Mouse (Mus musculus) intestine, postnatal 0 days (tissue): ENCODE results near the gene Rpl21. TPM values are rescaled to one million over a fixed set of nuclear protein-coding genes. Genes with fewer than 3 reads are reported as not detected.

ENCODE experiments used
- ATAC-seq: fragments of 200-750 bp; cut with Nextera tagmentation; 2 replicates; pipeline ENCODE4 v1.8.0; 2017; ENCODE audit warnings: mild to moderate bottlenecking, moderate TSS enrichment, moderate library complexity
- H3K27ac ChIP-seq: fragments of 300-500 bp; sonication (generic); 2 replicates; pipeline ENCODE4 v1.5.1; 2014; ENCODE audit warnings: mild to moderate bottlenecking, low read depth, low read length, moderate library complexity
- H3K27me3 ChIP-seq: fragments of 300-500 bp; sonication (generic); replicated peaks from 2 replicates; pipeline ENCODE4 v1.6.1; 2014; ENCODE audit warnings: low read length, mixed read lengths; ENCODE audit not compliant: control insufficient read depth, insufficient read depth
- H3K36me3 ChIP-seq: fragments of 300-500 bp; sonication (generic); 2 replicates; pipeline ENCODE4 v1.6.1; 2014; ENCODE audit warnings: mild to moderate bottlenecking, moderate library complexity; ENCODE audit not compliant: control insufficient read depth, insufficient read depth
- H3K4me1 ChIP-seq: fragments of 300-500 bp; sonication (generic); replicated peaks from 2 replicates; pipeline ENCODE4 v1.6.1; 2014; ENCODE audit warnings: antibody characterized with exemption, low read length, mixed read lengths; ENCODE audit not compliant: control insufficient read depth, insufficient read depth
- H3K4me2 ChIP-seq: fragments of 300-500 bp; sonication (generic); replicated peaks from 2 replicates; pipeline ENCODE4 v1.6.1; 2014; ENCODE audit warnings: low read depth, mild to moderate bottlenecking, moderate library complexity
- H3K4me3 ChIP-seq: fragments of 300-500 bp; sonication (generic); 2 replicates; pipeline ENCODE4 v1.5.1; 2014; ENCODE audit warnings: low read depth, low read length
- H3K9ac ChIP-seq: fragments of 300-500 bp; sonication (generic); 2 replicates; pipeline ENCODE4 v1.6.1; 2014; ENCODE audit warnings: mild to moderate bottlenecking, low read depth, low read length
- H3K9me3 ChIP-seq: fragments of 300-500 bp; sonication (generic); 2 replicates; pipeline ENCODE4 v1.6.1; 2016; ENCODE audit warnings: mixed run types; ENCODE audit not compliant: control insufficient read depth
- CTCF ChIP-seq: sonication (generic); IDR thresholded peaks from 2 replicates; pipeline ENCODE4 v1.5.1; 2016; ENCODE audit warnings: low read depth, mild to moderate bottlenecking, control low read depth, antibody characterized with exemption, moderate library complexity
- WGBS: fragments of 180-500 bp; shearing (Covaris S2); extraction: QIAGEN DNeasy Blood & Tissue Kit; methylation state at CpG from one replicate; pipeline ENCODE4 v1.1.7; 2014; 5-methylcytosine and 5-hydroxymethylcytosine counted together
- polyA plus RNA-seq: library from polyadenylated mRNA; unstranded; fragments of >200 nt; fragmentation: Nextera tagmentation; extraction: Ambion mirVana; gene quantifications from 2 replicates; pipeline ENCODE4 v1.2.1, GENCODE M21; 2015

Gene Rpl21
- polyA plus RNA-seq, 1 experiment from 2014 or later, result 426 TPM

DNA sequence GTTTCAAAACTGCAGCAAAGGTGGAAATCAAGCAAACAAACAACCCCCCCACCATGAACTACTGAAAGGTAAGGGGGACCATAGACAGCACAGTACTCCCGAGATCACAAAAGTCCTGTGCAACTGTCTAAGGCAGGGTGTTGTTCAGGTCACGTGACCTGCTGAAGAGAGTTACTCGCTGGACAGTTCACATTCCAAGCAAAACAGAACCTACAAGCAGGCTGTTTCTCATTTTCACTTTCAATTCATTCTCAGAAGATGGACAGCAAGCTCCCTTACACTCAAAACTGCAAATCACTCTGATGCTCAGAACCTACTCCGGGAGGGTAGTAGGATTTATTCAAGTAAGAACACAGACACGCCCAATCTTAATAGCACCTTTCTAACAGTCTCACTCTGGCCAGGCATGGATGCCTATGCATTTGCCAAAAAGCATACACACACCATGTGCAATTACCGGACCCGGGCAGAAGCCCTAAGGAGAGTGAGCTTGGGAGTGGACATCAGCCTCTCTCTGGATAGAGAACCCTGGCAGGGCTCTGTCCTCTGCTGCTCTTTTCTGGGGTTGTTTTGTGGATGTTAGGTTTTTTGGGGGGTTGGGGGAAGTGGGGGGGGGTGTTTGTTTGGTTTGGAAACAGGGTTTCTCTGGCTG, 40.4 kb upstream of the Rpl21 start:
- Histone ChIP-seq H3K36me3 (no peaks in the 10 kb centered on the region), H3K4me3 (peak overlapping the region; percentile 99), H3K4me1 (peaks cover 14% of the 10 kb centered on the region), H3K4me2 (peak overlapping the region; percentile 73), H3K9me3 (no peaks in the 10 kb centered on the region), H3K27ac (peak overlapping the region; percentile 65), H3K9ac (0 out of 2 replicates have a peak overlapping the region, but pooled peaks have one; percentile 40), H3K27me3 (no peaks in the 10 kb centered on the region)
- TF ChIP-seq CTCF, result no peak
- WGBS, result 27% methylated on average over 7 of the region's 7 CpGs
- no peak for ATAC-seq

DNA sequence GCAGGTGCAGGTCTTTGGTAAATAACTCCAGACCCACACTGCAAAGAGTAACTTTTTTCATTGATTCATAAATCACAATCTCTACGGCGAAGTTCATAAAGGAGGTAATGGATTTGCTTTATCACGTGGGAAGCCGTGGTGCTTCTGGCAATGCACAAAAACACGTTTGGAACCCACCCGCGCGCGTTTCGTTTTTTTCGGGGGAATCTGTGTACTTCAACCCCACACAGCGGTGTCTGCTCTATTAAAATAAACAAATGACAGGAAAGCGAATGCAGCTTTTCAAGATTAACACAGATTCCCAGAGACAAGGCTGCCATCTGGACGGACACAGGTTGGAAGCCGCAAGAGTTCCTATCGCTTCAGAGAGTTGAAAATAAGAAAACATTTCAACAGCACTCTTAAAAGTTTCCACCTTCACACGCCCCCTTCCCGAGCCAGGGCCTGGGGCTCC, 39.0 kb upstream of the Rpl21 start:
- H3K4me3 ChIP-seq, result peak overlapping the region; percentile 99
- TF ChIP-seq CTCF, result no peak
- H3K4me1 ChIP-seq, result peaks cover 14% of the 10 kb centered on the region
- H3K9ac ChIP-seq, result peak overlapping the region; percentile 95
- H3K9me3 ChIP-seq, result no peaks in the 10 kb centered on the region
- no peaks in the 10 kb centered on the region for H3K36me3 ChIP-seq
- no peaks in the 10 kb centered on the region for H3K27me3 ChIP-seq
- ATAC-seq, result no peak
- H3K4me2 ChIP-seq, result peak overlapping the region; percentile 73
- H3K27ac ChIP-seq, result peak overlapping the region; percentile 93
- under 1% methylated on average over 18 of the region's 18 CpGs for WGBS

DNA sequence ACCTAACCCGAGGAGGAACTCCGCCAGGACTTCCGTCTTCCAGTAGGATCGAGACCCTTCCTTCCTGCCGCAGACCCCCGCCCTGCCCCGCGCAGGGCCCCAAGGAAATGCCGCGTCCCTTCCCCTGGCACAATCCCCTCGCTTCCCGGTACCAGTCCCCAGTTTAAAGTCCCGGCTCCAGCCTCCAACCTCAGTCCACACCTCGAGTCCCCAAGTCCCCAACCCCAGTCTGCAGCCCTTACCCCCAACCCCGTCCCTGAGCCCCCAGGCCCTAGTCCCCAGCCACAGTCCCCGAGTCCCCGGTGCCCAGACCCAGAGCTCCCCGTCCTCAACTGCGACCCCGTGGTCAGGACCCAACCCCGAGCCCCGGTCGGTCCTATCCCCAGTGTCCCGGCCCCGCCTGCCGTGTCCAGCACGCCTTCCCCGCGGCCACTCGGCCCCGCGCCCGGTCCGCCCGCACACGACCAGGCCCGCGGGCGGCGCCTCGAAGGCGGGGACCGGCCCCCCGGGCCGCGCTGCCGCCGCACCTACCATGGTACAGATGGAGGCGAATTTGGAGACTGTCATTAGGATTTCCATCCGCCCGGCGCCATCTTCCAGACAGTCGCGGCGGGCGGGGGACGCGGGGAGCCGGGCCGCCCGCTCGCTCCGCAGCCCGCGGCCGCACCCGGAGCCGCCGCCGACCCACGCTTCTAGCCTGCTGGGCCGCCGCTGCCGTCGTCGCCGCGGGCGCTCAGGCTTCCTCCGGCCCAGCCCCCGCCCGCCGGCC, 38.4 kb upstream of the Rpl21 start:
- no peak for TF ChIP-seq CTCF
- H3K4me2 ChIP-seq, result peak overlapping the region; percentile 73
- under 1% methylated on average over 63 of the region's 83 CpGs for WGBS
- H3K4me3 ChIP-seq, result peak overlapping the region; percentile 99
- H3K27me3 ChIP-seq, result no peaks in the 10 kb centered on the region
- no peaks in the 10 kb centered on the region for H3K36me3 ChIP-seq
- peak overlapping the region; percentile 95 for H3K9ac ChIP-seq
- peak overlapping the region; percentile 93 for H3K27ac ChIP-seq
- no peaks in the 10 kb centered on the region for H3K9me3 ChIP-seq
- ATAC-seq, result peak; percentile 37
- H3K4me1 ChIP-seq, result peaks cover 14% of the 10 kb centered on the region

DNA sequence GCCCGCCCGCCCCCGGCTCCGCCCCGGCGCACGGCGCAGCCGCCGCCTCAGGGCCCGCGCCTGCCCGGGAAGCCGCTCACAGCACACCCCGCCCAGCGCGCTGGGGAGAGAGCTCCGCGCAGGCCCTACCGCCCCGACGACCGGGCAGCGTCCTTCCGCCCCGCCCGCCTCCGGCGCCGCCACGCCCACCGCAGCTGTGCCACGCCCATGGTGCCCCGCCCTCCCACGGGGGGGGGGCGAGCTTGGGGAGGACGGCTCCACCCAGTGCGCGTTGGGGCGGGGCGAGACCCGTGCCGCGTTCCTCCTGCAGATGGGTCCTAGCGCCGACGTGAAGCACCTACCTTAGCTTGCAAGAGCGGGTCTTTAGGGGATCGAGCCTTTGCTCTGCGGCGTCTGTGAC, 37.8 kb upstream of the Rpl21 start, which contains the start of gene Usp12:
Gene Usp12 (minus strand): TSS at position 154 of the 400 bp plus-strand sequence.
- H3K4me3 ChIP-seq, result peak within 1 kb of the TSS; percentile 99
- H3K27me3 ChIP-seq, result no peaks in the 10 kb centered on the region
- no peaks in the 10 kb centered on the region for H3K36me3 ChIP-seq
- peak within 1 kb of the TSS; percentile 95 for H3K9ac ChIP-seq
- 1% methylated on average over 24 of the region's 51 CpGs for WGBS
- H3K27ac ChIP-seq, result peak within 1 kb of the TSS; percentile 93
- no peak for TF ChIP-seq CTCF
- ATAC-seq, result peak; percentile 98
- H3K4me1 ChIP-seq, result peaks cover 14% of the 10 kb centered on the region
- H3K9me3 ChIP-seq, result no peaks in the 10 kb centered on the region
- peak within 1 kb of the TSS; percentile 73 for H3K4me2 ChIP-seq

DNA sequence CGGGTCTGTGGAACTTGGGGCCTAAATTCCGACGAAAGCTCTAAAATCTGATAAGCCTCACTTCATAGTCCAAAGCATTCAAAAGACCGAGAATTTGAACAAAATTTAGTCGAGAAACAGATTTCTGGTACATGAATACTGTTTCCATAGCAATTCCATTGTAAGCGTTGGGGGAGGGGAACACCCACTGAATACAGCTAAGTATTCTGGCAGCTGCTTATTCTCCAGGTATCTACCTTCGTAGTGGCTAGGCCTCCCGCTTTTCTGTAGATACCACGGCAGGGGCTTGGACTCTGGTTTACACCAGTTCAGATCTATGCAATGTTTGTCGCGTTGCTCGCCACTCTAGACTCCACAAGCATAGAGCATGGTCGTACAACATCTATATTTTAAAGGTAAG, 37.0 kb upstream of the Rpl21 start:
- H3K9ac ChIP-seq, result no peak overlapping the region
- no peaks in the 10 kb centered on the region for H3K9me3 ChIP-seq
- no peaks in the 10 kb centered on the region for H3K27me3 ChIP-seq
- no peak overlapping the region for H3K4me2 ChIP-seq
- H3K4me3 ChIP-seq, result no peak overlapping the region
- no peak for TF ChIP-seq CTCF
- H3K4me1 ChIP-seq, result peaks cover 10% of the 10 kb centered on the region
- no peaks in the 10 kb centered on the region for H3K36me3 ChIP-seq
- no peak overlapping the region for H3K27ac ChIP-seq
- WGBS, result 84% methylated on average over 13 of the region's 13 CpGs
- no peak for ATAC-seq

DNA sequence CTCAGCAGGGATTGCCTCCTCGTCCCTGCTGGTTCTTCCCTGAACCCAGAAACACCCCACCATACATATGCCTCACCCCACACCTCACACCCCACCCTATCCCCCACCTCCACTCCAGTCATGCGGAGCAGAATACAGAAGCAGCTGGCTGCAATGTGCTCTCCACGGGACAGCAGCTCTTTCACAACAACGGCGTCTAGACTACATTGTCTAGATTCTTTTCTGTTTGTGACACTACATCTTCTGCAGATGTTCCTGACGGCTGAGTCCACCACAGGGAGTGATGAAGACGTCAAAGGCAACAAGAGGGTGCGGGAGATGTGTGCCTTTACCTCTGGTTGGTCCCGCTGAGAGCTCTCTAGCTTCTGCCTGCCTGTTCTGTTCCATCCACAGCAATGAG, 34.7 kb upstream of the Rpl21 start:
- peaks cover 5% of the 10 kb centered on the region; the same call in 1 of the 2 replicates for H3K9me3 ChIP-seq
- H3K27me3 ChIP-seq, result no peaks in the 10 kb centered on the region
- ATAC-seq, result no peak
- no peak overlapping the region for H3K9ac ChIP-seq
- H3K4me2 ChIP-seq, result no peak overlapping the region
- H3K36me3 ChIP-seq, result no peaks in the 10 kb centered on the region
- no peak for TF ChIP-seq CTCF
- 0 out of 2 replicates have a peak, but pooled peaks cover 4% of the 10 kb centered on the region for H3K4me1 ChIP-seq
- no peak overlapping the region for H3K27ac ChIP-seq
- 62% methylated on average over 9 of the region's 9 CpGs for WGBS
- H3K4me3 ChIP-seq, result no peak overlapping the region
